Mouse (Mus musculus) lung, postnatal 0 days (tissue): ENCODE measurements around the gene Smarca4.

Source experiments
- CTCF ChIP-seq: IDR thresholded peaks from 2 replicates; pipeline ENCODE4 v1.5.1; 2016; ENCODE audit warnings: antibody characterized with exemption, mild to moderate bottlenecking
- EP300 ChIP-seq: IDR thresholded peaks from 2 replicates; pipeline ENCODE4 v1.6.1; 2016; ENCODE audit warnings: antibody characterized with exemption, mild to moderate bottlenecking, control low read depth

GRCm38 (mm10) chr9:21717015-21717414 lies 101.0 kb downstream of the Smarca4 start:
- TF ChIP-seq CTCF (no peak), EP300 (no peak)
